Mouse (Mus musculus) thymus, adult 2 months (tissue): Measurements from ENCODE around the gene Icam2.

ENCODE experiments used
- CTCF ChIP-seq: fragments of 200-500 bp; IDR thresholded peaks from 2 replicates; pipeline ENCODE4 v1.5.1; 2012; ENCODE audit warnings: mild to moderate bottlenecking, control low read depth, low read length, moderate library complexity, borderline replicate concordance; ENCODE audit not compliant: control insufficient read depth, poor library complexity, insufficient read depth; ENCODE audit errors: extremely low read depth
- POLR2A ChIP-seq: fragments of 200-500 bp; IDR thresholded peaks from 2 replicates; pipeline ENCODE4 v1.6.1; 2012; ENCODE audit warnings: mild to moderate bottlenecking, low read length, control low read depth, moderate library complexity; ENCODE audit not compliant: control insufficient read depth, poor library complexity, insufficient read depth; ENCODE audit errors: extremely low read depth

DNA sequence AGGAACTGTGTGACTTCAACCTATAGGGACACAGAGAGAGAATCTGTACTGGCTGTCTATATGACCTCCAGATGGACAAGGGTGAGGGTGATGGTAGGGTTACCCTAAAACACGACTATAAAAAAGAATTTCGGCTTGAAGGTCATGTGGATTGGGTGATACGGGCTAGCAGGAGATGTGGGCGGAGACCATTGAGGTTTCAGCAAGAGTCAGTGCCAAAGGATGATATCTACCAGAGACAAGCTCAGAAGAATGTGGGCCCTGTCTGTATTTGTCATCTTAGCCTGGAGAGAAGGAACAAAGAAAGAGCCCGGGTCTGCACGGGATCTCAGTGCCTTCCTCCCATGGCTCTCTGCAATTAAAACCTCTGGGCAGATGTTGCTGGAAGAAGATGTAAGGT, 38.1 kb downstream of the Icam2 start:
- TF ChIP-seq CTCF (no peak), POLR2A (no peak)
